12 mouse cellular contexts compared by ENCODE assay signal in the genomic region with DNA sequence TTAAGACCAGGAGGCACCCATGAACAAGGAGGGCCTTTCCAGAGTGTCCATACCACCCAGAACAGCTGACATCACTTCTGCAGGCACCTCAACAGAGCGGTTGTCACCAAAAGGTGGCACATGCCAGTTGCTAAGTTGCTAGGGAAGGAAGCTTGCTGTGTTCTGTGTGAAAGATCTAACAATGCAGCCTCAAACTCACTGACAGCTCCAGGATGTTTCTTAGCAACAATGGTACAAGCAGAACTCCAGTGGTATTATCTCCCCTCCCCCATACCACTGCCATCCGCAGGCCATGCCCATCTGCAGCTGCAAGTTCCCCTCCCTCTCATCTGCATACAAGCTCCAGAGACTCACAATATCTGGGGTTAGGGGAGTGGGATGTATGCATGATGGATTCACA. TPM values are rescaled to one million over a fixed set of nuclear protein-coding genes. Genes with fewer than 3 reads are reported as not detected.
A peak's percentile ranks its signal among the peaks of the same experiment; 100 is the strongest.
DNase-seq lines count a peak whose midpoint lies in the region; ATAC-seq and TF ChIP-seq lines count a peak whose summit lies in the region.
"Had no signal": no experiment of that assay in that cellular context is flagged by ENCODE, and none has a peak within 500 bp of the region (broad histone marks: within the 10 kb centered on the region; RNA-seq: fewer than 3 reads in every experiment).

No protein-coding gene starts in this region.

- peaks cover 19% of the 10 kb centered on the region for H3K36me3 ChIP-seq in heart, postnatal 0 days (replicated peaks; ENCODE audit: control insufficient read depth, insufficient read depth, low read length)
- peaks cover 38% of the 10 kb centered on the region for H3K36me3 ChIP-seq in heart, adult 2 months (ENCODE audit: control insufficient read depth, insufficient read depth, low read length)
- H3K36me3 ChIP-seq in splenic B cell, adult 2 months (ENCODE audit: control insufficient read depth, insufficient read depth, low read length, poor library complexity, severe bottlenecking) = peaks cover 2% of the 10 kb centered on the region
- H3K36me3 ChIP-seq in stomach, postnatal 0 days (ENCODE audit: control insufficient read depth, insufficient read depth, low read length) = peaks cover 4% of the 10 kb centered on the region; the same call in 1 of the 2 replicates

- TF ChIP-seq CTCF in heart, postnatal 0 days (IDR thresholded peaks at IDR 0.05; ENCODE audit: low read depth) = no peak
- no peak for TF ChIP-seq CTCF in heart, adult 2 months (IDR thresholded peaks at IDR 0.05)
- TF ChIP-seq CTCF in stomach, postnatal 0 days (IDR thresholded peaks at IDR 0.05; ENCODE audit: low read depth) = no peak

- H3K9me3 ChIP-seq in heart, postnatal 0 days (replicated peaks; ENCODE audit: control insufficient read depth, low read length) = no peaks in the 10 kb centered on the region
- H3K9me3 ChIP-seq in stomach, postnatal 0 days (ENCODE audit: control insufficient read depth, low read length) = no peaks in the 10 kb centered on the region
- H3K9me3 ChIP-seq: limb, embryonic 15.5 days had no signal

- H3K9ac ChIP-seq in heart, postnatal 0 days (replicated peaks; ENCODE audit: low read depth, low read length) = no peak overlapping the region
- H3K9ac ChIP-seq in heart, adult 2 months (ENCODE audit: low read depth, low read length) = no peak overlapping the region
- H3K9ac ChIP-seq in stomach, postnatal 0 days (ENCODE audit: low read length) = no peak overlapping the region
- H3K9ac ChIP-seq: limb, embryonic 15.5 days had no signal

- peak; percentile 18 for DNase-seq in heart, postnatal 0 days (ENCODE audit: low spot score)
- no peak for DNase-seq in heart, adult 2 months
- peak; percentile 41 for DNase-seq in T-cell, adult 2 months (ENCODE audit: low spot score)
- peak; percentile 59 for DNase-seq in induced T-regulatory cell, adult 2 months (ENCODE audit: low read depth)
- DNase-seq in splenic B cell, adult 2 months (ENCODE audit: low read depth, low spot score) = peak; percentile 54
- DNase-seq in stomach, postnatal 0 days (ENCODE audit: low spot score) = no peak
- no peak for DNase-seq in left cerebral cortex, postnatal 36 days (ENCODE audit: low spot score in 2 of 2)
- DNase-seq in gastrocnemius, postnatal 36 days = no peak
- DNase-seq: spleen, adult 18-20 months had no signal

- no peak for TF ChIP-seq EP300 in heart, postnatal 0 days (IDR thresholded peaks at IDR 0.05; ENCODE audit: low read depth)
- TF ChIP-seq EP300 in heart, adult 2 months (IDR thresholded peaks at IDR 0.05; ENCODE audit: insufficient read depth, low read depth, low read length) = no peak
- TF ChIP-seq EP300 in stomach, postnatal 0 days (optimal IDR thresholded peaks at IDR 0.05) = no peak

- no peak for ATAC-seq in heart, postnatal 0 days (ENCODE audit: insufficient read depth, low read depth)
- ATAC-seq in stomach, postnatal 0 days (ENCODE audit: low FRiP score, low TSS enrichment) = no peak
- ATAC-seq: intestine, embryonic 16.5 days had no signal

- H3K27ac ChIP-seq in heart, postnatal 0 days (ENCODE audit: low read depth) = no peak overlapping the region
- H3K27ac ChIP-seq in heart, adult 2 months = no peak overlapping the region
- H3K27ac ChIP-seq in stomach, postnatal 0 days (replicated peaks) = no peak overlapping the region
- H3K27ac ChIP-seq: limb, embryonic 15.5 days; macrophage had no signal

- no peak overlapping the region for H3K4me3 ChIP-seq in heart, postnatal 0 days (ENCODE audit: low read depth, low read length)
- H3K4me3 ChIP-seq in heart, adult 2 months = no peak overlapping the region
- no peak overlapping the region for H3K4me3 ChIP-seq in stomach, postnatal 0 days (ENCODE audit: low read depth, low read length)
- H3K4me3 ChIP-seq: limb, embryonic 15.5 days had no signal

- no peak overlapping the region for H3K4me2 ChIP-seq in heart, postnatal 0 days (ENCODE audit: low read depth, low read length)
- H3K4me2 ChIP-seq in stomach, postnatal 0 days (replicated peaks; ENCODE audit: low read depth) = no peak overlapping the region
- H3K4me2 ChIP-seq: limb, embryonic 15.5 days had no signal

- TF ChIP-seq POLR2A in heart, adult 2 months (IDR thresholded peaks at IDR 0.05; ENCODE audit: insufficient read depth, low read depth, low read length) = no peak

- WGBS in heart, postnatal 0 days = 35% methylated on average over 2 of the region's 2 CpGs
- WGBS in heart, adult 2 months = 42% methylated on average over 2 of the region's 2 CpGs
- whole genome bisulfite sequencing in stomach, postnatal 0 days = 48% methylated on average over 2 of the region's 2 CpGs

- H3K27me3 ChIP-seq in heart, postnatal 0 days (ENCODE audit: control insufficient read depth, insufficient read depth, low read length) = no peaks in the 10 kb centered on the region
- no peaks in the 10 kb centered on the region for H3K27me3 ChIP-seq in heart, adult 2 months (ENCODE audit: control insufficient read depth, insufficient read depth, low read length)
- H3K27me3 ChIP-seq in splenic B cell, adult 2 months (ENCODE audit: control insufficient read depth, insufficient read depth, low read length, poor library complexity, severe bottlenecking) = no peaks in the 10 kb centered on the region
- H3K27me3 ChIP-seq in stomach, postnatal 0 days (ENCODE audit: control insufficient read depth, insufficient read depth, low read length) = no peaks in the 10 kb centered on the region
- H3K27me3 ChIP-seq: limb, embryonic 15.5 days had no signal

- peaks cover 60% of the 10 kb centered on the region for H3K4me1 ChIP-seq in heart, postnatal 0 days (ENCODE audit: control insufficient read depth, insufficient read depth)
- peaks cover 21% of the 10 kb centered on the region for H3K4me1 ChIP-seq in heart, adult 2 months (ENCODE audit: control insufficient read depth, insufficient read depth, low read length)
- H3K4me1 ChIP-seq in stomach, postnatal 0 days (replicated peaks; ENCODE audit: control insufficient read depth, insufficient read depth) = no peaks in the 10 kb centered on the region

- intact Hi-C loops in heart, adult 2 months (cut with DNase I) = loop anchor here (10.0 kb wide), 1 partner anchor 237 kb away; the partner anchor contains the start of gene Yap1
- intact Hi-C loops in left cerebral cortex, postnatal 36 days (cut with DNase I) = loop anchor here (10.0 kb wide), 1 partner anchor 67 kb away; the partner anchor contains the start of gene Birc2
- intact Hi-C loops in gastrocnemius, postnatal 36 days (cut with DNase I) = no loop called here

- peaks cover 2% of the 10 kb centered on the region; the same call in 1 of the 2 replicates for H3K79me2 ChIP-seq in heart, adult 2 months (replicated peaks; ENCODE audit: control insufficient read depth, insufficient read depth, low read length)

RNA-seq across cellular contexts. Expression of gene Tmem123, which starts 3.7 kb away (rescaled TPM):
- total RNA-seq in heart, postnatal 0 days (2014; rRNA removed; ENCODE audit: low replicate concordance) = 81.0 and 81.9 TPM in 2 replicates
- 60.2 and 62.4 TPM in 2 replicates for polyA plus RNA-seq in heart, postnatal 0 days (2015; fragmentation: Nextera tagmentation; extraction: Ambion mirVana)
- 10 to 100 TPM; 38.8 to 44.8 TPM for total RNA-seq in heart, adult 2 months (2021)
- 35.6 and 63.3 TPM in 2 replicates for polyA plus RNA-seq in heart, adult 2 months (2012; rRNA removed)
- polyA plus RNA-seq in stomach, postnatal 0 days (2015; fragmentation: Nextera tagmentation; extraction: Ambion mirVana) = 117 and 121 TPM in 2 replicates
- 10 to 100 TPM; 11.1 to 11.2 TPM for total RNA-seq in left cerebral cortex, postnatal 36 days (2021)
- total RNA-seq in gastrocnemius, postnatal 36 days (2021) = 10 to 100 TPM; 17.2 to 21.2 TPM

Comparison
In these comparisons a context has a peak if more than half of its experiments do, and no peak if none do; other contexts are left out.
1. DNase-seq: peak in heart, postnatal 0 days (single experiment), T-cell, adult 2 months (single experiment), induced T-regulatory cell, adult 2 months (single experiment) and splenic B cell, adult 2 months (single experiment); none in heart, adult 2 months (0 of 2), stomach, postnatal 0 days (single experiment), left cerebral cortex, postnatal 36 days (0 of 2) and gastrocnemius, postnatal 36 days (0 of 2).